Mouse (Mus musculus): Measurements from ENCODE around the gene Ccdc78.
A peak's percentile ranks its signal among the peaks of the same experiment; 100 is the strongest.
"Not testable (repeated sequence)": the region's sequence is repeated elsewhere in the genome, so short reads cannot be mapped to it uniquely, and the experiment has no call there.

The Ccdc78 gene

GRCm38 (mm10) chr17:25786280-25786679 is at the start of gene Ccdc78:
Gene Ccdc78, plus strand, starts transcription at chr17:25786580.
- no peak for DNase-seq

DNA sequence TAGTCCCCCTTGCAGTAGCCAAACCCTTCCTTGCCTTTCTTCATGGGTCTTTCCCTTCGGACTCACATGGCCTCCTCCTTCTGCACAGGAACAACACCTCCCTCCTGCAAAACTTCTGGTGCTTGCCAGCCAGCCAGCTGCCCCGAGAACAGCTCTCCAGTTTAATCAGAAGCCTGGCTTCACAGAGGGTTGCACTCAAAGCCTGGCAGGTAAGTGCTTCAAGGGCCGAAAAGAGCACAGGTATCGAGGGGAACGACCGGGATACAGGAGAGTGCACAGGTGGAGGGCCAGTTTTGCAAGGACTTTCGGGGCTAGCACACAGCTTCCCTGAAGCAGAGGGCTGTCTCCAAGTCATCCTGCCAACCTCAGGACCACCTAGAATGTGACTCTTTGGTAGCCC is 47.5 kb upstream of the Ccdc78 start:
- DNase-seq, result no peak

DNA sequence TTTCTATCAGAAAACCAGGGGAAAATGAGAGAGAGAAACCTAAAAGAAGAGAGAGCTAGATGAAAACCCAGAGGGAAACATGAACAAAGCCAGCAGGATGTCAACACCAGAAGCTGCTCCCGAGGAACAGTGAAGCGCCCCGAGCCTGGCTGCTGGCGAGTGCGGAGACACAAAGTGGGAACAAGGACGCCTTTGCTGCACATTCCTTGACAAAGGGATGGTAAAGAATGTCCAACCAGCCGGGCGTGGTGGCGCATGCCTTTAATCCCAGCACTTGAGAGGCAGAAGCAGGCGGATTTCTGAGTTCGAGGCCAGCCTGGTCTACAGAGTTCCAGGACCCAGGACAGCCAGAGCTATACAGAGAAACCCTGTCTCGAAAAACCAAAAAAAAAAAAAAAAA is 44.9 kb upstream of the Ccdc78 start:
- not testable (repeated sequence) for DNase-seq

GRCm38 (mm10) chr17:25743831-25744230 is 42.5 kb upstream of the Ccdc78 start:
- DNase-seq, result no peak

DNA sequence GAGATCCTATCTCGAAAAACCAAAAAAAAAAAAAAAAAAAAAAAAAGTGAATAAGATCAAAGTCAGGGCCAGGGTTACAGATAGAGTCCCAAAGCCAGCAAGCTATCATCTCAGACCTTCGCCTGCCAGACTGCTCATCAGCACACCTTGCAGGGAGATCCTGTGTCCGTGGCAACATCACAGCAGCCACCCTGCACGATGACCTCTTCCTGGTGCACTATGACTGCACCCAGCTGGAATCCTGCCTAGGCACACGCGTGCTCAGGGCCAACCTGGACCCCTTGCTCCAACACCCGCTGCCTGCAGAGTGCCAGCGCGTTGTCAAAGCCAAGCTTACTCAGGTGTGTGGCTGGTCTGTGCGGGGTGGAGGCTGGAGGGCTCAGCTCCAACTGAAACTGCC is 42.1 kb upstream of the Ccdc78 start:
- DNase-seq, result no peak

DNA sequence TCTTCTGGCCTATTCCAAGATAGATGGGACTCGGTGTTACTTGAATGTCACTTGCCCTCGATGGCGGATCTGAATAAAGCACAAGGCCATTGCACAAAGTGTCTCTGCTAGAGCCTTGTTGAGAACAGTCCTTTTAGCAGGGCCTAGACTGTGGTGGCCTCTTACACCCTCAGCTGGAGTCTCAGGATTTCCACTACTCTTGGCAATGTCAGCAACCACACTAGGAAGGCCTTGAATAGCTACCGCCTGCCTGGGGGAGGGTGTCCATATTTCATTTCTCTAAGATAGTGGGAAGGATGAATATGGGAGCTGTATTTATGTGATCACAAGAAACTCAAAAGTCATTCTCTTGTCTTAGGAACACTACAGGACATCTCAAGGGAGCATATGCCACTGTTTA is 38.1 kb upstream of the Ccdc78 start:
- no peak for DNase-seq

- no peak for DNase-seq
Observed at GRCm38 (mm10) chr17:25749314-25749713, 37.1 kb upstream of the Ccdc78 start.

DNA sequence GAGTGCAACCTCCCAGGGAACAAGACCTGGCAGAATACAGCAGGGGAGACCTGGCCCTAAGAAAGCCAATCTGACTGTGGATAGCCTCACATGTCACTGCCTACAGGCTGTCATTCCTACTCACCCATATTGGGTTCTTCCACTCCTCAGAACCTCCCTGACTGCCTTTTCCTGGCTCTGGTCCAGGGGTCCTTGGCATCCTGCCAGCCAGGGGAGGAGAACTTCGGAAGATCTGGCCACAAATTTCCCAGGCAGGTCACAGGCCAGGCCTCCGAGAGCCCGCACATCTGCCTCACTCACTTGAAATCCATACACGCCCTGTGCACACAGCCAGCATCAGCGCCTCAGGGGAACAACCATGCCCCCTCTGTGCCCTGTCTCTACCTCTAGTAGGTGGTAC is 34.9 kb upstream of the Ccdc78 start:
- DNase-seq, result no peak

GRCm38 (mm10) chr17:25754241-25754640 is 32.1 kb upstream of the Ccdc78 start, which contains the start of gene Msln:
Gene Msln, minus strand, starts transcription at chr17:25754378.
- DNase-seq, result no peak

GRCm38 (mm10) chr17:25755086-25755485 is 31.3 kb upstream of the Ccdc78 start:
- DNase-seq, result no peak

GRCm38 (mm10) chr17:25755627-25756377 is 30.6 kb upstream of the Ccdc78 start:
- no peak for DNase-seq

- DNase-seq, result no peak
Observed at GRCm38 (mm10) chr17:25756378-25757242, 29.8 kb upstream of the Ccdc78 start.

GRCm38 (mm10) chr17:25757691-25758090 is 28.7 kb upstream of the Ccdc78 start:
- no peak for DNase-seq

DNA sequence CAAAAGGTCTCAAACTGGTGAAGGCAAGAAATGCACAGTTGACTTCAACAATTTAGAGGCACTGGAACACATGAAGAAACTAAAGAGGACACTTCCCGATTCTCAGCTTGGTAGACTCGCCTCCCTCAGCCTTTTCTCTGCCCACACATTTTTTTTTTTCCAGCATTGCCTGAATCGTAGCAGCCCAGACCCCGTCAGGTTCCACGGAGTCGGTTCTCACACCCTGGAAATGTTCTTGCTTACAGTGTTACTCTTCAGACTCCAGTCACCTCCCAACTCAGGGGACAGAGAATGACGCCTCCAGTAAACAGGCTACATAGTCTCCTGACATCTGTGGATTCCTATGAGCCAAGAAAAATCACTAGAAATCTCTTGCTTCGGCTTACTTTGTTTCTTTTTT is 26.2 kb upstream of the Ccdc78 start:
- DNase-seq, result no peak

- no peak for DNase-seq
Observed at GRCm38 (mm10) chr17:25761561-25761970, 24.8 kb upstream of the Ccdc78 start.

- no peak for DNase-seq
Observed at GRCm38 (mm10) chr17:25762591-25762990, 23.8 kb upstream of the Ccdc78 start.

GRCm38 (mm10) chr17:25765886-25766285 is 20.5 kb upstream of the Ccdc78 start:
- DNase-seq, result no peak

DNA sequence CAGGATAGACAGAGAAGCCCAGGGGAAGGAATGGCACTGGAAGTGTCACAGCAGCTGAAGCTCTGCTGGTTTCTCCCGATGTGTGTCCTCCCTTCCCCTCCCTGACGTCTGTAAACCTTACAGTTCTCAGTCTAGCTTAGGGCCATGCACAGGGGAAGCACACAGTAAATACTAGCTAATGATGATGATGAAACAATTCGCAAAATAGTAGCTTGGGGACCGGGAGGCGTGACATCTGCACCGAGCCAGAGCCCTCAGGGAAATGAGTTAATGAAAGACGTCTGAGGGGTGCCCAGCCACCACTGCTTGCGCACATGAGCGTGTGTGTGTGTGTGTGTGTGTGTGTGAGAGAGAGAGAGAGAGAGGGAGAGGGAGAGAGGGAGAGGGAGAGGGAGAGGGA is 17.0 kb upstream of the Ccdc78 start:
- DNase-seq, result no peak

GRCm38 (mm10) chr17:25773549-25774120 is 12.7 kb upstream of the Ccdc78 start, which contains the start of gene Narfl:
Gene Narfl, plus strand, starts transcription at chr17:25773776.
- peak; percentile 98 for DNase-seq

DNA sequence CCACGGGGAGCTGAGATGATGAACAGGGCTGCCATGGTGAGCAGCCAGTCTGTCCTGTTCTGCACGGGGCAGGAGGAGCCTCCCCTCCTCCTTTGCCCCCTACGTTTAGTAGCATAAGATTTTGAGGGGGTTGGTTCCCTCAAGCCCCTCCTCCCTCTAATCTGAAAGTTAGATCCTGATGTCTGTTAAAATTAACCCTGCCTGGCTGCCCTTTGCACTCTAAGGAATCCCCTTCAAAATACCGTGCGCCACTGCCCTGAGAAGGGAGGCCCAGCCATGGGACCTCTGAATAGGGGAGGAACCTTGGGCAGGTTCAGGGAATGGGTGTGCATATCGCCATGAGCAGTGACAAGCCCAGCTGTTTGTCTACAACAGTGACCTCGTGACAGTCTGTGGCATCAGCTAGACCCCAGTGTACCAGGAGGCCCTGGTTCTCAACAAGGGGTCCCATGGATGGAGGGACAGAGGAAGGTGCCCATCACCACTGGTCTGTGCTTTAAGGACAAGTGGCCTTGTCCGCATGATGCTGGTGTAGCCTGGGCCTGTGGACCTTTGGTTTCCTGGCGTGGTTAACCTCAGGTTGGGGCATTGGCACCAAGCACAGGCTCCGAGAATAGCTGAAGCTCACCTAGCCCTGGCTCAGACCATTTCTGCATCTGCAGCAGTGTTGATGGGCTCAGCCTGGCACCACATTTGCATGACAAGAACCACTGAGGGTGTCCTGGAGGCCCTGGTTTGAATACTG is 10.9 kb upstream of the Ccdc78 start:
- no peak for DNase-seq

DNA sequence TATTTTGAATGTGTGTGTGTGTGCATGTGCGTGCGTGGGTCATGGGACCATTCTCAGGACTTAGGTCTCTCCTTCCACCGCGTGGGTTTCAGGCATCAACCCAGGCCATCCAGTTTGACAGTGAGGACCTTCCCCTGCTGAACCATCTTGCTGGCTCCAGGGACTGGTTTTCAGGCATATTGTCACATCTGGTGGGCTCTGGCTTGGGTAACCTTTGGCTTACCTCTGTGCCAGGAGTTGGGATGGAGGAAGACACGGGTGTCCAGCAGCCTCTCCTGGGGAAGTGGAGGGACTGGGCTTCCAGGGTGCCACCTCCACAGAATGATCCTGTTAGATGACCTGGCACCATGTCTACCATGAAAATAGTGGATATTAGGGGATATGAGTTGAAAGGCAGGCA is 8.4 kb upstream of the Ccdc78 start:
- DNase-seq, result no peak

GRCm38 (mm10) chr17:25781339-25781738 is 5.0 kb upstream of the Ccdc78 start:
- DNase-seq, result no peak

GRCm38 (mm10) chr17:25783086-25783485 is 3.3 kb upstream of the Ccdc78 start:
- DNase-seq, result peak; percentile 10

All from right cerebral cortex, postnatal 25 days (tissue).